Mouse (Mus musculus): ENCODE measurements around the gene Ino80d.

GRCm38 (mm10) chr1:63001874-63002273, 112.6 kb downstream of the Ino80d start:
- TF ChIP-seq MAFK (IDR thresholded peaks at IDR 0.05; ENCODE audit: insufficient read depth, low read depth, low read length) (no peak), HCFC1 (IDR thresholded peaks at IDR 0.05; ENCODE audit: borderline replicate concordance, insufficient read depth, low read length) (no peak)
